Mouse (Mus musculus): ENCODE data around the gene Dpp6. TPM values are rescaled to one million over a fixed set of nuclear protein-coding genes. Genes with fewer than 3 reads are reported as not detected.
"Not testable (repeated sequence)": the region's sequence is repeated elsewhere in the genome, so short reads cannot be mapped to it uniquely, and the experiment has no call there.

Gene Dpp6
- total RNA-seq, 2 experiments from 2014 or later, result 4.3 to 5.5 TPM

- not testable (repeated sequence) for DNase-seq
These were observed 684.3 kb downstream of the Dpp6 start, which contains the start of gene Speer4b for GRCm38 (mm10) chr5:27501338-27501737. Gene Speer4b (minus strand): TSS chr5:27501438.

- no peak for DNase-seq
These were observed 701.7 kb downstream of the Dpp6 start for GRCm38 (mm10) chr5:27518716-27519115.

GRCm38 (mm10) chr5:27526906-27527305 is 709.9 kb downstream of the Dpp6 start:
- DNase-seq, result no peak

GRCm38 (mm10) chr5:27544816-27545270 is 727.8 kb downstream of the Dpp6 start:
- DNase-seq, result peak; percentile 40

GRCm38 (mm10) chr5:27549291-27549690 is 732.3 kb downstream of the Dpp6 start:
- DNase-seq, result no peak

- DNase-seq, result no peak
These were observed 748.7 kb downstream of the Dpp6 start for GRCm38 (mm10) chr5:27565700-27566099.

GRCm38 (mm10) chr5:27587970-27588758 is 771.2 kb downstream of the Dpp6 start:
- no peak for DNase-seq

GRCm38 (mm10) chr5:27604132-27604531 is 787.1 kb downstream of the Dpp6 start:
- no peak for DNase-seq

- peak; percentile 47 for DNase-seq
These were observed 798.8 kb downstream of the Dpp6 start for GRCm38 (mm10) chr5:27615769-27616168.

- DNase-seq, result no peak
These were observed 804.8 kb downstream of the Dpp6 start for GRCm38 (mm10) chr5:27621811-27622210.

- no peak for DNase-seq
These were observed 806.9 kb downstream of the Dpp6 start for GRCm38 (mm10) chr5:27623876-27624275.

GRCm38 (mm10) chr5:27632151-27632550 is 815.1 kb downstream of the Dpp6 start:
- no peak for DNase-seq

GRCm38 (mm10) chr5:27635941-27636340 is 818.9 kb downstream of the Dpp6 start:
- DNase-seq, result no peak

- DNase-seq, result no peak
These were observed 824.9 kb downstream of the Dpp6 start for GRCm38 (mm10) chr5:27641876-27642275.

GRCm38 (mm10) chr5:27651879-27652814 is 835.1 kb downstream of the Dpp6 start:
- peak; percentile 56 for DNase-seq

GRCm38 (mm10) chr5:27656101-27656500 is 839.1 kb downstream of the Dpp6 start:
- no peak for DNase-seq

GRCm38 (mm10) chr5:27657672-27658071 is 840.7 kb downstream of the Dpp6 start:
- DNase-seq, result no peak

GRCm38 (mm10) chr5:27658165-27658564 is 841.2 kb downstream of the Dpp6 start:
- DNase-seq, result no peak

- DNase-seq, result no peak
These were observed 841.6 kb downstream of the Dpp6 start for GRCm38 (mm10) chr5:27658569-27658968.

GRCm38 (mm10) chr5:27659019-27659418 is 842.0 kb downstream of the Dpp6 start:
- DNase-seq, result no peak

- DNase-seq, result no peak
These were observed 842.8 kb downstream of the Dpp6 start for GRCm38 (mm10) chr5:27659781-27660180.

- no peak for DNase-seq
These were observed 847.1 kb downstream of the Dpp6 start for GRCm38 (mm10) chr5:27664111-27664510.

GRCm38 (mm10) chr5:27671487-27671886 is 854.5 kb downstream of the Dpp6 start:
- no peak for DNase-seq

All from gastrocnemius, postnatal 10 days (tissue).